Mouse (Mus musculus): ENCODE measurements at regions not wholly inside any gene's neighbourhood (a gene's known extent, or its start where the extent isn't known, plus 50 kb on each side); places are given as distances from the start of the nearest gene placed in this dataset.

- no peak for TF ChIP-seq CTCF (IDR thresholded peaks at IDR 0.05; ENCODE audit: low read depth)
- ATAC-seq (ENCODE audit: insufficient read depth) = no peak
- WGBS = 58% methylated on average over 1 of the region's 1 CpGs
- H3K36me3 ChIP-seq (ENCODE audit: insufficient read depth) = no peaks in the 10 kb centered on the region
- H3K27ac ChIP-seq (ENCODE audit: low read depth) = no peak overlapping the region
- no peak overlapping the region for H3K4me2 ChIP-seq
- no peaks in the 10 kb centered on the region for H3K27me3 ChIP-seq (ENCODE audit: insufficient read depth, low read length)
- no peaks in the 10 kb centered on the region for H3K4me1 ChIP-seq (ENCODE audit: insufficient read depth)
- no peaks in the 10 kb centered on the region for H3K9me3 ChIP-seq (ENCODE audit: low read depth, low read length)
- DNase-seq = no peak
- H3K4me3 ChIP-seq (ENCODE audit: low read depth, low read length) = no peak overlapping the region
- no peak overlapping the region for H3K9ac ChIP-seq
Observed at GRCm38 (mm10) chr11:114234542-114234910, 167.7 kb upstream of the Sdk2 start.

DNA sequence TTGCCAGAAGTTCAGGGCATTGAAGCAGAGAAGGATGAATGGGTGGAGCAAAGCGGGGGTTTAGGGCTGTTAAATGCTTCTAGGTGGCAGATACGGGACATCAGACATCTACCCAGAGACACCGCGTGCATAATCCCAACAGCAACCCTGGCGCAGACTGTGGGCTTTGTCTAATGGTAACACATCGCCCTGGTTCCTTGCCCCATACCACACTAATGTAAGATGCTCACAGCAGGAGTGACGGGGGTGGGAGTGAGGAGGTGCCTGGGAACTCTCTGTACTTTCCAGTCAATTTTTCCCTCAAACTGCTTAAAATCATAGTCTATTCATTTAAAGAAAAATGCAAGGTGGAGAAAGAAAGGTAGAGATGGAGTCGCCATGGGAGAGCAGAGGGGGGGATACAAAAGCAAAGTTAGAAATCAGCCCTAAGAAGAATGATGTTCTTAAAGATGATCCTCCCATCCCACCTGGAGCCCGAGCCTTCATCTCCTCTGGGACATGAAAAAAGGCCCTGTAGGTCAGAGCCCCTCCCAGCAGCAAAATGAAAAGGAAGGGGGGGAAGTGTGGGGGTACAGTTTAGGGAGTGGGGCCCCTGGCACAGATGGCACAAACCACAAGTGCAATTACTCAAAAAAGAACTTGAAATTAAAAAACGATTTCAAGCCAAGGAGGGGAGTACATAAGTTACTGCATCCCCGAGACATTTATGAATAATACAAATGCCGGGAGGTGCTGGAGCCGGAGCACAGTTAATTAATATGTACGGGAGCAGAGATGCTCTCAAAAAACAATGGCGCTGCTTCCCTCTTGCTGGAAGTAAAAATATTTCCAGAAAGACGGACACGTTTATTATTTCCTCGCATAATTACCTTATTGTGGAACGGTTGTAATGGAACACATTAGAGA is 167.0 kb upstream of the Sdk2 start:
- no peaks in the 10 kb centered on the region for H3K4me1 ChIP-seq (ENCODE audit: insufficient read depth)
- H3K4me3 ChIP-seq (ENCODE audit: low read depth, low read length) = no peak overlapping the region
- WGBS = 81% methylated on average over 19 of the region's 19 CpGs
- no peak overlapping the region for H3K27ac ChIP-seq (ENCODE audit: low read depth)
- H3K9ac ChIP-seq = no peak overlapping the region
- H3K27me3 ChIP-seq (ENCODE audit: insufficient read depth, low read length) = no peaks in the 10 kb centered on the region
- H3K9me3 ChIP-seq (ENCODE audit: low read depth, low read length) = no peaks in the 10 kb centered on the region
- no peak overlapping the region for H3K4me2 ChIP-seq
- DNase-seq = no peak
- no peak for ATAC-seq (ENCODE audit: insufficient read depth)
- no peak for TF ChIP-seq CTCF (IDR thresholded peaks at IDR 0.05; ENCODE audit: low read depth)
- H3K36me3 ChIP-seq (ENCODE audit: insufficient read depth) = no peaks in the 10 kb centered on the region

DNA sequence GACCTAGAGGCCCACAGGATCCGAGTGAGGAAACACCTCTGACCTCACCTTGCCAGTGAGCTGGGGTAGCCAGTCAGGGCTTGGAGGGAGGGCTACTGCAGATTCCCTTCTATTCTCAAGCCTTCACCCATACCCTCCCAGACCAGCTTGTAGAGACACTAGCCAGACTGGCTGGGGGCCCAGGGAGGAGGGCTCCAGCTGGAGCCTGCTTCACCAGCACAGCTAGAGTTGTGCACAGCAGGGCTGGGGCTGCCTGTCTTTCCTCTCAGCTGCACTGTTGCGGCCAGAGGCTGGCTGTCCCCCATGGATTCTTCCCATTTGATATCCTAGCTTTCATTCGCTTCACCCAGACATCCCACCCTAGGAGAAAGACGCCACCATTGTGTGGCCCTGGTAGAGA is 165.0 kb upstream of the Sdk2 start:
- ATAC-seq (ENCODE audit: insufficient read depth) = peak; percentile 41; the same call in 1 of the 2 replicates
- H3K27me3 ChIP-seq (ENCODE audit: insufficient read depth, low read length) = no peaks in the 10 kb centered on the region
- 61% methylated on average over 4 of the region's 4 CpGs for WGBS
- H3K27ac ChIP-seq (ENCODE audit: low read depth) = no peak overlapping the region
- H3K4me2 ChIP-seq = no peak overlapping the region
- H3K9me3 ChIP-seq (ENCODE audit: low read depth, low read length) = no peaks in the 10 kb centered on the region
- no peak for TF ChIP-seq CTCF (IDR thresholded peaks at IDR 0.05; ENCODE audit: low read depth)
- peak; percentile 64 for DNase-seq
- H3K9ac ChIP-seq = no peak overlapping the region
- H3K4me1 ChIP-seq (ENCODE audit: insufficient read depth) = no peaks in the 10 kb centered on the region
- H3K36me3 ChIP-seq (ENCODE audit: insufficient read depth) = no peaks in the 10 kb centered on the region
- no peak overlapping the region for H3K4me3 ChIP-seq (ENCODE audit: low read depth, low read length)

- peak; percentile 84 for ATAC-seq (ENCODE audit: insufficient read depth)
- DNase-seq = peak; percentile 82
- H3K4me2 ChIP-seq = no peak overlapping the region
- no peaks in the 10 kb centered on the region for H3K9me3 ChIP-seq (ENCODE audit: low read depth, low read length)
- no peaks in the 10 kb centered on the region for H3K27me3 ChIP-seq (ENCODE audit: insufficient read depth, low read length)
- H3K4me1 ChIP-seq (ENCODE audit: insufficient read depth) = no peaks in the 10 kb centered on the region
- no peak overlapping the region for H3K9ac ChIP-seq
- H3K27ac ChIP-seq (ENCODE audit: low read depth) = no peak overlapping the region; the same call in 1 of the 2 replicates
- 29% methylated on average over 8 of the region's 8 CpGs for WGBS
- no peak overlapping the region for H3K4me3 ChIP-seq (ENCODE audit: low read depth, low read length)
- no peak for TF ChIP-seq CTCF (IDR thresholded peaks at IDR 0.05; ENCODE audit: low read depth)
- no peaks in the 10 kb centered on the region for H3K36me3 ChIP-seq (ENCODE audit: insufficient read depth)
Observed at GRCm38 (mm10) chr11:114229763-114230162, 162.9 kb upstream of the Sdk2 start.

DNA sequence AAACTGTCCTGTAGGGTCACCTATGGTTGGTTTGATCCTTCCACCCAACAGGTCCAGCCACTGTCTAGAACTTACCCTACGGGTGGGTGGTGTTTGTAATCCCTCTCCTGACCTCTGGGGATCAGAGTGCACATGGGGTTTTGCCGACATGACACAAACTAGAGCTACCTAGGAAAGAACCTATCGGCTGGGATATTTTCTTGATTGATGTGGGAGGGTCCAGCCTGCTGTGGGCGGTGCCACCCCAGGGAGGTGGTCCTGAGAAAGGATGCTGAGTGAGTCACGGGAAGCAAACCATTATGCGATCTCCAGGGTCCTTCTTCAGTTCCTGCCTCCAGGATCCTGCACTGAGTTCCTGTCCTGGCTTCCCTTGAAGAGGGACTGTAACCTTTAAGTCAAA is 162.3 kb upstream of the Sdk2 start:
- no peak for TF ChIP-seq CTCF (IDR thresholded peaks at IDR 0.05; ENCODE audit: low read depth)
- Histone ChIP-seq H3K9me3 (ENCODE audit: low read depth, low read length) (no peaks in the 10 kb centered on the region), H3K4me1 (ENCODE audit: insufficient read depth) (no peaks in the 10 kb centered on the region), H3K36me3 (ENCODE audit: insufficient read depth) (no peaks in the 10 kb centered on the region), H3K27ac (ENCODE audit: low read depth) (no peak overlapping the region), H3K27me3 (ENCODE audit: insufficient read depth, low read length) (no peaks in the 10 kb centered on the region), H3K9ac (no peak overlapping the region), H3K4me3 (ENCODE audit: low read depth, low read length) (no peak overlapping the region), H3K4me2 (no peak overlapping the region)
- ATAC-seq (ENCODE audit: insufficient read depth) = no peak
- no peak for DNase-seq
- 78% methylated on average over 6 of the region's 6 CpGs for WGBS

- no peak overlapping the region for H3K9ac ChIP-seq
- H3K36me3 ChIP-seq (ENCODE audit: insufficient read depth) = no peaks in the 10 kb centered on the region
- no peak overlapping the region for H3K4me2 ChIP-seq
- ATAC-seq (ENCODE audit: insufficient read depth) (no peak), DNase-seq (no peak)
- H3K27me3 ChIP-seq (ENCODE audit: insufficient read depth, low read length) = no peaks in the 10 kb centered on the region
- H3K9me3 ChIP-seq (ENCODE audit: low read depth, low read length) = peaks cover 4% of the 10 kb centered on the region; the same call in 1 of the 2 replicates
- 81% methylated on average over 13 of the region's 13 CpGs for WGBS
- no peak overlapping the region for H3K4me3 ChIP-seq (ENCODE audit: low read depth, low read length)
- H3K4me1 ChIP-seq (ENCODE audit: insufficient read depth) = no peaks in the 10 kb centered on the region
- H3K27ac ChIP-seq (ENCODE audit: low read depth) = no peak overlapping the region
- TF ChIP-seq CTCF (IDR thresholded peaks at IDR 0.05; ENCODE audit: low read depth) = no peak
Observed at GRCm38 (mm10) chr11:114226553-114226952, 159.7 kb upstream of the Sdk2 start.

GRCm38 (mm10) chr11:114224706-114225105 is 157.9 kb upstream of the Sdk2 start:
- DNase-seq (no peak), ATAC-seq (ENCODE audit: insufficient read depth) (no peak)
- Histone ChIP-seq H3K27me3 (ENCODE audit: insufficient read depth, low read length) (no peaks in the 10 kb centered on the region), H3K4me2 (no peak overlapping the region), H3K4me1 (ENCODE audit: insufficient read depth) (no peaks in the 10 kb centered on the region), H3K9ac (no peak overlapping the region), H3K36me3 (ENCODE audit: insufficient read depth) (no peaks in the 10 kb centered on the region), H3K9me3 (ENCODE audit: low read depth, low read length) (peaks cover 4% of the 10 kb centered on the region; the same call in 1 of the 2 replicates), H3K27ac (ENCODE audit: low read depth) (no peak overlapping the region), H3K4me3 (ENCODE audit: low read depth, low read length) (no peak overlapping the region)
- no peak for TF ChIP-seq CTCF (IDR thresholded peaks at IDR 0.05; ENCODE audit: low read depth)
- 85% methylated on average over 2 of the region's 2 CpGs for WGBS

Data from lung, embryonic 14.5 days (tissue).